Mouse (Mus musculus) liver, embryonic 14.5 days (tissue): ENCODE measurements around the gene Ms4a4d.

Experiments
- CTCF ChIP-seq: IDR thresholded peaks from 2 replicates; pipeline ENCODE4 v1.5.1; 2016; ENCODE audit warnings: antibody characterized with exemption, low read depth, control low read depth
- EP300 ChIP-seq: IDR thresholded peaks from 2 replicates; pipeline ENCODE4 v1.6.1; 2016; ENCODE audit warnings: antibody characterized with exemption, low read depth

- TF ChIP-seq CTCF = no peak
- TF ChIP-seq EP300 = no peak
Observed at GRCm38 (mm10) chr19:11492671-11493070, 43.9 kb upstream of the Ms4a4d start.
